Comparison of ENCODE assay signal across 7 mouse cellular contexts in genomic region chr16:76370716-76371613, GRCm38 (mm10). TPM values are rescaled to one million over a fixed set of nuclear protein-coding genes. Genes with fewer than 3 reads are reported as not detected.
DNase-seq lines count a peak whose midpoint lies in the region; ATAC-seq and TF ChIP-seq lines count a peak whose summit lies in the region.

No protein-coding gene starts in this region.

- WGBS in embryonic facial prominence, embryonic 14.5 days, result 18% methylated on average over 12 of the region's 12 CpGs
- 7% methylated on average over 12 of the region's 12 CpGs for WGBS in intestine, postnatal 0 days
- WGBS in neural tube, embryonic 14.5 days, result 40% methylated on average over 12 of the region's 12 CpGs

- peak; percentile 39 for DNase-seq in thymus, postnatal 25 days
- DNase-seq in thymus, postnatal 36 days, result no peak
- peak; percentile 68 for DNase-seq in embryonic facial prominence, embryonic 14.5 days (ENCODE audit: low spot score)
- no peak for DNase-seq in adrenal gland, adult 8-10 months
- DNase-seq in layer of hippocampus, adult 18-20 months (ENCODE audit: low spot score in 2 of 2), result no peak

- 0 out of 2 replicates have a peak, but pooled peaks cover 8% of the 10 kb centered on the region for H3K36me3 ChIP-seq in embryonic facial prominence, embryonic 14.5 days (ENCODE audit: control insufficient read depth, insufficient read depth, low read length)
- H3K36me3 ChIP-seq in intestine, postnatal 0 days (ENCODE audit: control insufficient read depth, insufficient read depth), result no peaks in the 10 kb centered on the region
- H3K36me3 ChIP-seq in neural tube, embryonic 14.5 days (ENCODE audit: control insufficient read depth, insufficient read depth, low read length), result no peaks in the 10 kb centered on the region

- no peak overlapping the region; the same call in none of the 2 replicates for H3K27ac ChIP-seq in embryonic facial prominence, embryonic 14.5 days (replicated peaks; ENCODE audit: low read depth, low read length)
- peak overlapping the region; percentile 99 for H3K27ac ChIP-seq in intestine, postnatal 0 days (ENCODE audit: low read depth, low read length)
- no peak overlapping the region for H3K27ac ChIP-seq in neural tube, embryonic 14.5 days (ENCODE audit: low read depth, low read length)

- peak overlapping the region; percentile 60 for H3K4me2 ChIP-seq in embryonic facial prominence, embryonic 14.5 days (ENCODE audit: low read depth, low read length)
- peak overlapping the region; percentile 71 for H3K4me2 ChIP-seq in intestine, postnatal 0 days (replicated peaks; ENCODE audit: low read depth)
- H3K4me2 ChIP-seq in neural tube, embryonic 14.5 days (ENCODE audit: low read depth, low read length), result peak overlapping the region; percentile 56

- H3K4me1 ChIP-seq in embryonic facial prominence, embryonic 14.5 days (ENCODE audit: control insufficient read depth, insufficient read depth, low read length), result peaks cover 19% of the 10 kb centered on the region
- peaks cover 4% of the 10 kb centered on the region for H3K4me1 ChIP-seq in intestine, postnatal 0 days (replicated peaks; ENCODE audit: control insufficient read depth, insufficient read depth, low read length)
- peaks cover 15% of the 10 kb centered on the region; the same call in 1 of the 2 replicates for H3K4me1 ChIP-seq in neural tube, embryonic 14.5 days (ENCODE audit: control insufficient read depth, insufficient read depth, low read length)

- H3K4me3 ChIP-seq in embryonic facial prominence, embryonic 14.5 days (ENCODE audit: low read depth, low read length), result peak overlapping the region; percentile 83
- peak overlapping the region; percentile 82 for H3K4me3 ChIP-seq in intestine, postnatal 0 days (ENCODE audit: low read depth, low read length)
- H3K4me3 ChIP-seq in neural tube, embryonic 14.5 days (ENCODE audit: low read depth, low read length), result peak overlapping the region; percentile 84

- peak overlapping the region; percentile 99 for H3K9ac ChIP-seq in embryonic facial prominence, embryonic 14.5 days (ENCODE audit: low read depth, low read length)
- peak overlapping the region; percentile 98 for H3K9ac ChIP-seq in intestine, postnatal 0 days (ENCODE audit: low read depth, low read length)
- H3K9ac ChIP-seq in neural tube, embryonic 14.5 days (replicated peaks; ENCODE audit: low read depth, low read length), result no peak overlapping the region; the same call in 1 of the 2 replicates

- no peak for ATAC-seq in embryonic facial prominence, embryonic 14.5 days (ENCODE audit: low read depth)
- ATAC-seq in intestine, postnatal 0 days, result no peak
- ATAC-seq in neural tube, embryonic 14.5 days (ENCODE audit: low read depth), result no peak

- H3K27me3 ChIP-seq in embryonic facial prominence, embryonic 14.5 days (replicated peaks; ENCODE audit: control insufficient read depth, insufficient read depth, low read length), result no peaks in the 10 kb centered on the region
- no peaks in the 10 kb centered on the region for H3K27me3 ChIP-seq in intestine, postnatal 0 days (replicated peaks; ENCODE audit: control insufficient read depth, insufficient read depth, low read length)
- H3K27me3 ChIP-seq in neural tube, embryonic 14.5 days (ENCODE audit: control insufficient read depth, insufficient read depth, low read length), result no peaks in the 10 kb centered on the region

- peak; percentile 52 for TF ChIP-seq CTCF in intestine, postnatal 0 days (IDR thresholded peaks at IDR 0.05; ENCODE audit: low read depth)

- H3K9me3 ChIP-seq in embryonic facial prominence, embryonic 14.5 days (ENCODE audit: control insufficient read depth, low read length), result no peaks in the 10 kb centered on the region
- no peaks in the 10 kb centered on the region for H3K9me3 ChIP-seq in intestine, postnatal 0 days (ENCODE audit: control insufficient read depth)
- no peaks in the 10 kb centered on the region for H3K9me3 ChIP-seq in neural tube, embryonic 14.5 days (ENCODE audit: control insufficient read depth, low read length)

RNA-seq across cellular contexts. Expression of gene Nrip1, which starts 2.7 kb away (rescaled TPM):
- polyA plus RNA-seq in embryonic facial prominence, embryonic 14.5 days (2014; fragmentation: Nextera tagmentation; extraction: Ambion mirVana), result 34.5 and 35.5 TPM in 2 replicates
- polyA plus RNA-seq in intestine, postnatal 0 days (2015; fragmentation: Nextera tagmentation; extraction: Ambion mirVana), result 27.8 and 31.1 TPM in 2 replicates
- polyA plus RNA-seq in neural tube, embryonic 14.5 days (2014; fragmentation: Nextera tagmentation; extraction: Ambion mirVana), result 36.1 and 40.4 TPM in 2 replicates
- 100 to 1,000 TPM in 2 of 4 experiments, 10 to 100 TPM in 2; 86.7 to 143 (median 105) TPM for total RNA-seq in adrenal gland, adult 8-10 months (2022)
- 10 to 100 TPM; 58.0 to 58.7 TPM for total RNA-seq in layer of hippocampus, adult 18-20 months (2021)

Comparison
In these comparisons a context has a peak if more than half of its experiments do, and no peak if none do; other contexts are left out.
1. DNase-seq: peak in thymus, postnatal 25 days (single experiment) and embryonic facial prominence, embryonic 14.5 days (single experiment); none in thymus, postnatal 36 days (0 of 2), adrenal gland, adult 8-10 months (single experiment) and layer of hippocampus, adult 18-20 months (0 of 2).
2. Peak in every context shown above with its lines, with median percentiles within 50 percentile points of each other: H3K4me2 ChIP-seq and H3K4me3 ChIP-seq.